ENCODE assay signal across 24 mouse cellular contexts in genomic region chr8:11783861-11784594, GRCm38 (mm10). TPM values are rescaled to one million over a fixed set of nuclear protein-coding genes. Genes with fewer than 3 reads are reported as not detected.
"Had no signal": no experiment of that assay in that cellular context is flagged by ENCODE, and none has a peak within 500 bp of the region (broad histone marks: within the 10 kb centered on the region; RNA-seq: fewer than 3 reads in every experiment).

No protein-coding gene starts in this region.

- H3K9me3 ChIP-seq: limb, embryonic 12.5 days; limb, embryonic 15.5 days had no signal

- H3K4me3 ChIP-seq: limb, embryonic 12.5 days; limb, embryonic 15.5 days had no signal

- ATAC-seq: liver, postnatal 0 days; lung, postnatal 0 days had no signal

- DNase-seq: kidney, postnatal 14 days; kidney, postnatal 4 days; left cerebral cortex, postnatal 4 days; liver, postnatal 0 days; lung, embryonic 14.5 days; midbrain, embryonic 14.5 days; thymus, adult 2 months; thymus, postnatal 14 days; thymus, postnatal 4 days had no signal

- H3K27me3 ChIP-seq: limb, embryonic 12.5 days; limb, embryonic 15.5 days had no signal

RNA-seq across cellular contexts. Expression of gene Tex29, which starts 56.2 kb away (rescaled TPM):
- total RNA-seq: left cerebral cortex, adult 8-10 months; left cerebral cortex, postnatal 4 days; megakaryocyte-erythroid progenitor cell, adult 5-6 weeks; midbrain, postnatal 0 days had no signal
- polyA plus RNA-seq: limb, embryonic 12.5 days; limb, embryonic 15.5 days; liver, embryonic 11.5 days; liver, embryonic 14.5 days; liver, postnatal 0 days; lung, embryonic 14.5 days; macrophage; midbrain, embryonic 11.5 days; midbrain, embryonic 14.5 days; midbrain, postnatal 0 days; neural tube, embryonic 11.5 days; small intestine, adult 2 months; spleen, adult 2 months; stomach, embryonic 14.5 days; stomach, postnatal 0 days; thymus, adult 2 months had no signal
